Mouse (Mus musculus): ENCODE measurements at regions not wholly inside any gene's neighbourhood (a gene's known extent, or its start where the extent isn't known, plus 50 kb on each side); places are given as distances from the start of the nearest gene placed in this dataset.

- TF ChIP-seq POLR2A (IDR thresholded peaks at IDR 0.05; ENCODE audit: borderline replicate concordance, insufficient read depth, low read length) (no peak), CTCF (IDR thresholded peaks at IDR 0.05; ENCODE audit: borderline replicate concordance, insufficient read depth, low read depth, low read length) (no peak)
Measured at GRCm38 (mm10) chr14:53832553-53832952, 421.4 kb downstream of the Dad1 start.

Measured in cerebellum, adult 2 months (tissue).